In genomic region chr12:100228041-100228725, GRCm38 (mm10) we compare ENCODE assay signal across 10 mouse cellular contexts. TPM values are rescaled to one million over a fixed set of nuclear protein-coding genes. Genes with fewer than 3 reads are reported as not detected.
DNase-seq lines count a peak whose midpoint lies in the region; ATAC-seq lines count a peak whose summit lies in the region.
"Had no signal": no experiment of that assay in that cellular context is flagged by ENCODE, and none has a peak within 500 bp of the region (broad histone marks: within the 10 kb centered on the region; RNA-seq: fewer than 3 reads in every experiment).

No protein-coding gene starts in this region.

- H3K27ac ChIP-seq in hindbrain, embryonic 15.5 days (replicated peaks): peak overlapping the region; percentile 72
- peak overlapping the region; percentile 56; the same call in 1 of the 2 replicates for H3K27ac ChIP-seq in neural tube, embryonic 15.5 days (replicated peaks)
- H3K27ac ChIP-seq: liver, embryonic 14.5 days had no signal

- H3K36me3 ChIP-seq in hindbrain, embryonic 15.5 days: no peaks in the 10 kb centered on the region
- H3K36me3 ChIP-seq in neural tube, embryonic 15.5 days: no peaks in the 10 kb centered on the region

- 25% methylated on average over 11 of the region's 11 CpGs for WGBS in hindbrain, embryonic 15.5 days
- 30% methylated on average over 11 of the region's 11 CpGs for WGBS in neural tube, embryonic 15.5 days

- H3K4me1 ChIP-seq in hindbrain, embryonic 15.5 days (replicated peaks): peaks cover 34% of the 10 kb centered on the region
- peaks cover 35% of the 10 kb centered on the region for H3K4me1 ChIP-seq in neural tube, embryonic 15.5 days

- no peaks in the 10 kb centered on the region for H3K27me3 ChIP-seq in hindbrain, embryonic 15.5 days
- H3K27me3 ChIP-seq in neural tube, embryonic 15.5 days (replicated peaks): no peaks in the 10 kb centered on the region

- H3K4me2 ChIP-seq in hindbrain, embryonic 15.5 days: no peak overlapping the region
- H3K4me2 ChIP-seq in neural tube, embryonic 15.5 days: no peak overlapping the region

- H3K9ac ChIP-seq in hindbrain, embryonic 15.5 days: peak overlapping the region; percentile 15
- 0 out of 2 replicates have a peak overlapping the region, but pooled peaks have one; percentile 23 for H3K9ac ChIP-seq in neural tube, embryonic 15.5 days (replicated peaks)
- H3K9ac ChIP-seq: liver, embryonic 14.5 days had no signal

- no peak for DNase-seq in frontal cortex, postnatal 10 days (ENCODE audit: low spot score in 2 of 2)
- DNase-seq in embryo, embryonic 11 days: peak; percentile 44
- DNase-seq in heart, adult 9 months (ENCODE audit: low spot score in 2 of 2): no peak
- DNase-seq in layer of hippocampus, adult 8-10 months (ENCODE audit: low spot score in 2 of 2): no peak
- DNase-seq in testis, postnatal 14 days (ENCODE audit: low spot score): no peak

- peak; percentile 84 for ATAC-seq in frontal cortex, adult (ENCODE audit: low TSS enrichment)
- peak; percentile 35; the same call in 1 of the 2 replicates for ATAC-seq in hindbrain, embryonic 15.5 days (ENCODE audit: low FRiP score, low read depth)
- no peak; the same call in 1 of the 2 replicates for ATAC-seq in neural tube, embryonic 15.5 days (ENCODE audit: low FRiP score)
- ATAC-seq: intestine, embryonic 16.5 days had no signal

- no peaks in the 10 kb centered on the region for H3K9me3 ChIP-seq in hindbrain, embryonic 15.5 days
- no peaks in the 10 kb centered on the region for H3K9me3 ChIP-seq in neural tube, embryonic 15.5 days (replicated peaks)

- no peak overlapping the region for H3K4me3 ChIP-seq in hindbrain, embryonic 15.5 days
- no peak overlapping the region for H3K4me3 ChIP-seq in neural tube, embryonic 15.5 days (replicated peaks)

RNA-seq across cellular contexts. Expression of gene Calm1, which starts 28.9 kb away (rescaled TPM):
- polyA plus RNA-seq in hindbrain, embryonic 15.5 days (2015; fragmentation: Nextera tagmentation; extraction: Ambion mirVana): 2,617 and 2,778 TPM in 2 replicates
- polyA plus RNA-seq in neural tube, embryonic 15.5 days (2015; fragmentation: Nextera tagmentation; extraction: Ambion mirVana): 2,749 and 3,020 TPM in 2 replicates
- 1,000 to 10,000 TPM; 1,770 to 1,934 (median 1,827) TPM for total RNA-seq in layer of hippocampus, adult 8-10 months (2022)
